Mouse (Mus musculus) heart, adult 2 months (tissue): ENCODE data around the gene Evl. TPM values are rescaled to one million over a fixed set of nuclear protein-coding genes. Genes with fewer than 3 reads are reported as not detected.

ENCODE experiments used
- DNase-seq, 2 experiments: peaks; one replicate each; pipeline ENCODE4 v3.0.0; 2021
- H3K27ac ChIP-seq: fragments of 200-600 bp; 2 replicates; pipeline ENCODE4 v1.8.1; 2022
- H3K27me3 ChIP-seq: fragments of 200-500 bp; 2 replicates; pipeline ENCODE4 v1.6.1; 2012; ENCODE audit warnings: mild to moderate bottlenecking, low read length, inconsistent platforms, mixed read lengths; ENCODE audit not compliant: control insufficient read depth, insufficient read depth
- H3K36me3 ChIP-seq: fragments of 200-500 bp; 2 replicates; pipeline ENCODE4 v1.6.1; 2012; ENCODE audit warnings: low read length, inconsistent platforms; ENCODE audit not compliant: control insufficient read depth, insufficient read depth
- H3K4me1 ChIP-seq: fragments of 200-500 bp; 2 replicates; pipeline ENCODE4 v1.6.1; 2011; ENCODE audit warnings: low read length; ENCODE audit not compliant: control insufficient read depth, insufficient read depth
- H3K4me3 ChIP-seq: fragments of 200-600 bp; 2 replicates; pipeline ENCODE4 v1.8.1; 2022
- H3K79me2 ChIP-seq: fragments of 200-500 bp; replicated peaks from 2 replicates; pipeline ENCODE4 v1.6.1; 2012; ENCODE audit warnings: mild to moderate bottlenecking, inconsistent platforms, low read length, moderate library complexity, mixed read lengths; ENCODE audit not compliant: control insufficient read depth, insufficient read depth
- H3K9ac ChIP-seq: fragments of 200-500 bp; 2 replicates; pipeline ENCODE4 v1.6.1; 2012; ENCODE audit warnings: low read depth, mild to moderate bottlenecking, control low read depth, inconsistent platforms, low read length, mixed read lengths
- CTCF ChIP-seq: fragments of 200-600 bp; IDR thresholded peaks from 2 replicates; pipeline ENCODE4 v1.8.1; 2022; ENCODE audit warnings: antibody characterized with exemption, mild to moderate bottlenecking, moderate library complexity
- EP300 ChIP-seq: fragments of 200-500 bp; IDR thresholded peaks from 2 replicates; pipeline ENCODE4 v1.6.1; 2011; ENCODE audit warnings: low read depth, low read length, control low read depth; ENCODE audit not compliant: insufficient read depth
- POLR2A ChIP-seq: fragments of 200-500 bp; IDR thresholded peaks from 2 replicates; pipeline ENCODE4 v1.6.1; 2011; ENCODE audit warnings: mild to moderate bottlenecking, low read depth, low read length, control low read depth; ENCODE audit not compliant: insufficient read depth
- WGBS: fragments of 180-500 bp; shearing (Covaris S2); methylation state at CpG from one replicate; pipeline ENCODE4 v1.1.7; 2018; 5-methylcytosine and 5-hydroxymethylcytosine counted together
- intact Hi-C: fragments of 180-260 bp; cut with DNase I; formaldehyde crosslinking; loops from one replicate; pipeline ENCODE4 v1.15.1; 2025
- polyA plus RNA-seq: library from polyadenylated mRNA; depleted of rRNA; stranded (reverse); fragments of >200 nt; gene quantifications from 2 replicates; pipeline ENCODE4 v1.2.3, GENCODE M21; 2012
- total RNA-seq, 2 experiments: library from RNA; stranded (reverse); gene quantifications; 2 replicates each; pipeline ENCODE4 v1.2.3; 2021

Gene Evl
- total and polyA plus RNA-seq, 3 experiments = 34.8 to 40.6 (median 36.4) TPM

DNA sequence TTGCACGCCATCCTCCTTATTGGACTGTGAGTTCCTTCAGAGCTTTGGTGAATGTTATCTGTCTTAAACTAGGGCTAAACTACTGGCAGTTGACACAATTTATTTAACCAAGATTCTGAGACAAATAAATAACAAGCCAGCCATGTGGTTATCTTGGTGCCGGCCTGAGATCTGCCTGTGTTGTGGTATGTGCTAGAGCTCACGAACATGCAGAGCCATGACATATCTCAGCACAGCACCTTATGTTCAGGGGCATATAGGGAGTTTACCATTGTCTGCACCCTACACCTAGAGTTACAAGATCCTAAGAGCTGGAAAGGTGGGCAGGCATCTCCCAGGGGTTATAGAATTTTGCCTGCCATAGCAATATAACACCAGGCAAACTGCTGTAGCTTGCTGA, 54.9 kb downstream of the Evl start:
- Histone ChIP-seq H3K27ac (no peak overlapping the region), H3K79me2 (no peaks in the 10 kb centered on the region), H3K9ac (no peak overlapping the region), H3K4me3 (no peak overlapping the region), H3K36me3 (no peaks in the 10 kb centered on the region), H3K27me3 (no peaks in the 10 kb centered on the region), H3K4me1 (peaks cover 3% of the 10 kb centered on the region; the same call in 1 of the 2 replicates)
- 74% methylated on average over 3 of the region's 3 CpGs for WGBS
- DNase-seq = no peak
- intact Hi-C loops = no loop called here
- TF ChIP-seq POLR2A = no peak
- TF ChIP-seq EP300 = no peak
- TF ChIP-seq CTCF = no peak

DNA sequence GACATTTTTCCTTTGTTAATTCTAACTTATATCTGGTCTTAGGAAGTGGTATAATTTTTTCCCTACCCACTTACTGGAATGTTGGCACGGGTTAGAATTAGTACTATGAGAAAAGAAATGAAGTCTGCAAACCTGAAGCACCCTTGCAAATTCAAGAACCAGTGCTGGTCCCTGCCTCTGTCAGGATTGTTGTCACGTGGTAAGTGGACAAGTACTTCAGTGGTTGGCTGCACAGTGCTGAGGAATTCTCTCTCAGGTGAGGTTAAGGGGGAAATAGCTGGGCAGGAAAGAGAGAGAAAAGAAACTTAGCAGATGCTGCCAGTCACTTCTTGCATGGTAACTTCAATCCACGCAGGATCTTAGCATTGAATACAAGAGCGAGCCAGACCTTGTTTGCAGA, 55.7 kb downstream of the Evl start:
- TF ChIP-seq EP300 = no peak
- no peak for TF ChIP-seq POLR2A
- no peak for TF ChIP-seq CTCF
- no peaks in the 10 kb centered on the region for H3K27me3 ChIP-seq
- H3K27ac ChIP-seq = no peak overlapping the region
- intact Hi-C loops = no loop called here
- DNase-seq = no peak
- no peak overlapping the region for H3K9ac ChIP-seq
- peaks cover 3% of the 10 kb centered on the region; the same call in 1 of the 2 replicates for H3K4me1 ChIP-seq
- H3K4me3 ChIP-seq = no peak overlapping the region
- no peaks in the 10 kb centered on the region for H3K36me3 ChIP-seq
- 52% methylated on average over 4 of the region's 4 CpGs for WGBS
- H3K79me2 ChIP-seq = 0 out of 2 replicates have a peak, but pooled peaks cover under 1% of the 10 kb centered on the region

DNA sequence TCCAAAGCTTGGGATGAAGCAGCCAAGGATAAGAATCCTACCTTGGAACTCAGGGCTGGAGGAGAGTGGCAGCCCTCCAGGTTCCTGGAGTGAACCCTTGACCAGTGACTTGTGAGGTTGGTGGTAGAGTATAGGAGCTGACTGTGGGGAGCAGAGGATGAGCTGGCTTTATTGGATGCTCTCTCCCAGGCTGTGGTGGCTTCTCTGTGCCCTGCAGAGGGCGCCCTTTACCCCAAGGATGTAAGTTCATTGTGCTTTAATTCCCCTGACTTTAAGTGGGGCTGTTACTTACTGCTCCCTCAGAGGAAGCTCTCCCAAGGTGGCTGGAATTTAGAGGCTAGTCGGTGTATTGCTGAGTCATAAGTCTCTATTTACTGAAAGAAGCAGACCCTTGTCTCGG, 58.6 kb downstream of the Evl start:
- TF ChIP-seq CTCF (peak; percentile 84), EP300 (no peak), POLR2A (no peak)

GRCm38 (mm10) chr12:108617511-108617910, 63.0 kb downstream of the Evl start:
- no peaks in the 10 kb centered on the region for H3K4me1 ChIP-seq
- TF ChIP-seq POLR2A (no peak), CTCF (no peak), EP300 (no peak)
- no peak overlapping the region for H3K9ac ChIP-seq
- WGBS = 66% methylated on average over 7 of the region's 7 CpGs
- peaks cover 6% of the 10 kb centered on the region; the same call in 1 of the 2 replicates for H3K79me2 ChIP-seq
- no peaks in the 10 kb centered on the region for H3K36me3 ChIP-seq
- intact Hi-C loops = no loop called here
- DNase-seq = no peak
- no peaks in the 10 kb centered on the region; the same call in 1 of the 2 replicates for H3K27me3 ChIP-seq
- no peak overlapping the region for H3K4me3 ChIP-seq
- H3K27ac ChIP-seq = no peak overlapping the region

More for the DNA sequence above, 58.6 kb downstream of the Evl start:
- no peaks in the 10 kb centered on the region; the same call in 1 of the 2 replicates for H3K27me3 ChIP-seq
- no peaks in the 10 kb centered on the region for H3K36me3 ChIP-seq
- 28% methylated on average over 3 of the region's 3 CpGs for WGBS
- intact Hi-C loops = loop anchor here (1.0 to 2.0 kb wide), 2 partner anchors 44 to 145 kb away; no protein-coding TSS in a partner anchor
- H3K79me2 ChIP-seq = peaks cover 6% of the 10 kb centered on the region; the same call in 1 of the 2 replicates
- no peak overlapping the region for H3K4me3 ChIP-seq
- H3K27ac ChIP-seq = no peak overlapping the region
- no peak overlapping the region for H3K9ac ChIP-seq
- peak; percentile 63 to 71 for DNase-seq
- H3K4me1 ChIP-seq = 0 out of 2 replicates have a peak, but pooled peaks cover 2% of the 10 kb centered on the region

DNA sequence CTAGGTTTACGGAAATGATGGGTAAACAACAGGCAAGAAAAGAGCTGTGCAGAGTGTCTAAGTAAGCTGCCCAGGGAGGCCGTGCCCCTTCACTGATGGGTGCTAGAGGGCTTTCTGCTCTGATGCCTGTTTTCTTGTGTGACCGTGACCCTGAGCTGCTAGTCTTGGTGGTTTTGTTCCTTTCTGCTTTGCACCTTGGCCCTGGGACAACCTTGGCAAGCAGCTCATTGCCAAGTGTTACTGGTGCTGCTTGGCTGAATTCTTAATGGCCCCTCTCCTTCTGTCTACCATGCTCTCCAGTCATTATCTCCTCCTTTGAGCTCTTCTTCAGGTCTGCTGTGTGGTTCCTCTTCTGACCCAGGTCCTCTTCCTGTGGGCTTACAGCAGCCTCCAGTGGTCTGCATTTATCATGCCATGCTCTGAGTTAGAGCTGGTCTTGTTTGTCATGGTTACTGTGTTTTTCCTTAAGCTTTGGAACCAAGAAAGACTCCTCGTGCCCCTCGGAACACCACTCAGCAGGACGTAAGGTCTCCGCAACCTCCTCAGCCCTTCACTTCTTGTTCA, 65.4 kb downstream of the Evl start:
- Histone ChIP-seq H3K27ac (no peak overlapping the region), H3K4me3 (no peak overlapping the region), H3K27me3 (no peaks in the 10 kb centered on the region; the same call in 1 of the 2 replicates), H3K4me1 (no peaks in the 10 kb centered on the region), H3K36me3 (no peaks in the 10 kb centered on the region), H3K79me2 (peaks cover 6% of the 10 kb centered on the region; the same call in 1 of the 2 replicates), H3K9ac (no peak overlapping the region)
- DNase-seq = no peak
- 93% methylated on average over 7 of the region's 7 CpGs for WGBS
- intact Hi-C loops = no loop called here
- TF ChIP-seq POLR2A (no peak), EP300 (no peak), CTCF (no peak)

DNA sequence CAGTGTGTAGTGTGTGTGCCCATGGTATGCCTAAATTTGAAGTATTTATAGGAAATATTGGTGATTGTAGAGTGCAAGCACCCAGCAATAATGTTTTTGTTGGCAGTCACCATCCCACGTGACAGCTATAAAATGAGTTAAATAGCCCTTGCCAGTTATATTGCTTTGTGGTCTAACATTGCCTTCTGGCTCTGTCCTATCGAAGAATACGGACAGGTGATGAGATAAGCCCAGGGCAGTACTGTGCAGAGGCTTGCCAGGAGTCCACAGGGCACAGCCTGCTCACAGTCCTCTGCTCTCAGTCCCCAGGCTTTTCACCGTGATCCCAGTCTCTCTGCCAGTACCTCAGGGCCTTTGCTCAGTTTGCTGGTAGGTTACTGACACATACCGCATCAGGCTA, 67.9 kb downstream of the Evl start:
- Histone ChIP-seq H3K79me2 (no peaks in the 10 kb centered on the region; the same call in 1 of the 2 replicates), H3K27ac (no peak overlapping the region), H3K36me3 (no peaks in the 10 kb centered on the region; the same call in 1 of the 2 replicates), H3K4me1 (no peaks in the 10 kb centered on the region), H3K4me3 (no peak overlapping the region), H3K27me3 (no peaks in the 10 kb centered on the region; the same call in 1 of the 2 replicates), H3K9ac (no peak overlapping the region)
- WGBS = 68% methylated on average over 5 of the region's 5 CpGs
- intact Hi-C loops = no loop called here
- TF ChIP-seq POLR2A (no peak), CTCF (no peak), EP300 (no peak)
- no peak for DNase-seq
